Mouse (Mus musculus) erythroblast, embryonic 14.5 days (primary cell): ENCODE data around the gene Hes7.
"Not testable (repeated sequence)": the region's sequence is repeated elsewhere in the genome, so short reads cannot be mapped to it uniquely, and the experiment has no call there.

Experiments
- GATA1 ChIP-seq: IDR thresholded peaks from 2 replicates; pipeline ENCODE4 v1.6.1; 2012; ENCODE audit warnings: low read length, inconsistent platforms, mixed read lengths
- TAL1 ChIP-seq: IDR thresholded peaks from 3 replicates; pipeline ENCODE4 v1.6.1; 2012; ENCODE audit warnings: low read length, inconsistent platforms, mixed read lengths

- not testable (repeated sequence) for TF ChIP-seq GATA1, TAL1
Observed at GRCm38 (mm10) chr11:69093856-69094255, 26.3 kb upstream of the Hes7 start.
